Mouse (Mus musculus): ENCODE data around the gene Tmcc2. TPM values are rescaled to one million over a fixed set of nuclear protein-coding genes. Genes with fewer than 3 reads are reported as not detected.
A peak's percentile ranks its signal among the peaks of the same experiment; 100 is the strongest.

Tmcc2 gene
- total RNA-seq, 2 experiments from 2014 or later, result 2.9 to 5.5 TPM

DNA sequence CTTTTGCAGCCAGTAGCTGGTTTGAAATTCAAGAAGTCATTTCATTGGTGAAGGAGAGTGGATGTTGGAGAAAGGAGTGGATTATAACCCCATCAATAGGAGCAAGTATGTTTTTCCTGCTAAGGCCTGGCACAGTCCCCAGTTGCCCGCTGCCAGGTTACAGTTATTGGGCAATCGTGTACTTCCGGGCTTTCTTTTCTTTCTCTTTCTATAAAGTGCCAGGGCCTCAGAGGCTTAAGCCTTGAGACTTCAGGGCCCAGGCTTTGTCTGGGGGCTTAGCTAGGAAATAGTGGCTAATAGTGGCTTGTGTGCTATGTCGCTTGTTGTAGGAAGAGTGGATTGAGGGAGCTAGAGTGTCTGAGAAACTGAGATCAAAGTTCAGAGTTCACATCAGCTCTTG, 73.7 kb downstream of the Tmcc2 start:
- ATAC-seq (replicated peaks; ENCODE audit: poor library complexity), result no peak

DNA sequence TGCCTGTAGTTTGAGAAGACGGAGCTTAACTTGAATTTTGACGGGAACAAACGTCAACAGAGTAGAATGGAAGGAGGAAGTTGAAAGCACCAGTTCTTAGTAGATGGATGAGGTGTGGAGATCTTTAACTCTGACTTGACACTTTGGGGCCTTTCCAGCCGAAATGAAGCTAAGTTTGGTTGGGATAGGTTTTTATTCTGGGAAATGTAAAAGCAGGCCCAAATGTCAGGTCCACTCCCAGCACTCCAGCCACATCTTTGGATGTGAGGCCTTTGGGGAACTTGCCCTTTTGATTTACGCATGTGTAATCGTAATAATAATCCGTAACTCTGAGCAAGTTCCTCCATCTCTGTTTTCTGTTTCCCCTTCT, 74.5 kb downstream of the Tmcc2 start:
- no peak for ATAC-seq (replicated peaks; ENCODE audit: poor library complexity)

DNA sequence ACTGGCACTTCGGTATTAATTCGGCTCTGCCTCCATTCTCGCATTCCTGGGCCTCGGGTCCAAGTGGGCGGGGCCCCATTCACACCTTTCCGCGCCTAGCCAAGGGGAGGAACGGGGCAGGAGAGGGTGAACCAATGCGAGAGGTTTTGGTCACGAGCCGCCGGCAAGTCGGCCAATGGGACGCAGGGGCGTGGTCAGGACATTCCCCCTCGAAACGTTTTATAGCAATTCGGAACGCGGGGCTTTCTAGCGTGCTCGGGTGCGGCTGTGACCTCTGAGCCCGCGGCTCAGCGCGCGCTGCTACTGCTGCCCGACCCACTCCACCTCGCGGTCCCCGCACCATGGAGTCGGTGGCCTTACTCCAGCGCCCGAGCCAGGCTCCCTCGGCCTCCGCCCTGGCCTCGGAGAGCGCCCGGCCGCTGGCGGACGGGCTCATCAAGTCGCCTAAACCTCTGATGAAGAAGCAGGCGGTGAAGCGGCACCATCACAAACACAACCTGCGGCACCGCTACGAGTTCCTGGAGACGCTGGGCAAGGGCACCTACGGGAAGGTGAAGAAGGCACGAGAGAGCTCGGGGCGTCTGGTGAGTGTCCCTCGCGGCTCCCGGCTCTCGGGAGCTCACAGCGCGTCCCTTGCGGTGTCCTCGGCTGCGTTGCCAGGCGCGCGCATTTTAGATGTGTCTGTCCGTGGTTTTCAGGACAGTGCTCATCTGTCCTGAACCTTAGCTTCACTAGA, 75.0 kb downstream of the Tmcc2 start, which contains the start of gene Nuak2:
Nuak2 (plus strand) TSS at position 238 of the 736 bp plus-strand sequence.
- peak; percentile 54 for ATAC-seq (replicated peaks; ENCODE audit: poor library complexity)

DNA sequence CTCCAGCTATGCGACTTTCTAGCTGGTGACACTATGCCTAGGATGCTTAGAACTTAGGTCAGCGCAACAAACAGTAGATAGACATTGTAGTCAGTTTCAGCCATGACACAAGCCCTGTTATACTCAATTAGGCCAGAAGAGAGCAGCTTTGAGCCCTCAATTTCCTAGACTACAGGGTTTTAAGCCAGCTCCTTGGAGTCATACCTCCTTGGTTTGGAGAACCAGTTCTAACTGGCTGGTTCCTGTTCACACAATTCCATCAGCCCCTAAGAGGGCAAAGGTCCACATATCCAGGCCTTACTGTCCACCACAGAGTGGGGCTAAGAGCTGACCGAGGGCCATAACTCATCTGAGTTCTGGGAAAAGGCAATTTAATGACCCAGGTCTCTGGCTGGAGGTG, 78.4 kb downstream of the Tmcc2 start:
- peak; percentile 57 for ATAC-seq (replicated peaks; ENCODE audit: poor library complexity)

DNA sequence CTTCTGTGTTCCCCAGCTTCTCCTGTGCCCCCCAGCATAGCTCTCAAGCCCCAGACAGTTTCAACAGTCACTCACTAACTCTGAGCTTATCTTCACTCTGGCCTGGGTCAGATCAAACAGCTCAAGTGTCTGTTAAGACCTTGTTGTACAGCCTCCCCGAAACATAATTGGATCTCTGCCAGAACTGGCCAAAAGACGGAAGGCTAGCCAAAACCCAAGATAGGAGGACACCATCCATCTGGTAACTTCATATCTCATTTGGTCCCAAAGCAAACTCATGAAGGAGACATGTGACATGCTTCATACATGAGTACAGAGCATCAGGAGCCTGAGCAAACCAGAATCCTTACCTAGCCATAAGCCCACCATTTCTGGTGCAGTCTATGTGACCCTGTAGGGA, 79.0 kb downstream of the Tmcc2 start:
- ATAC-seq (replicated peaks; ENCODE audit: poor library complexity), result peak; percentile 20

DNA sequence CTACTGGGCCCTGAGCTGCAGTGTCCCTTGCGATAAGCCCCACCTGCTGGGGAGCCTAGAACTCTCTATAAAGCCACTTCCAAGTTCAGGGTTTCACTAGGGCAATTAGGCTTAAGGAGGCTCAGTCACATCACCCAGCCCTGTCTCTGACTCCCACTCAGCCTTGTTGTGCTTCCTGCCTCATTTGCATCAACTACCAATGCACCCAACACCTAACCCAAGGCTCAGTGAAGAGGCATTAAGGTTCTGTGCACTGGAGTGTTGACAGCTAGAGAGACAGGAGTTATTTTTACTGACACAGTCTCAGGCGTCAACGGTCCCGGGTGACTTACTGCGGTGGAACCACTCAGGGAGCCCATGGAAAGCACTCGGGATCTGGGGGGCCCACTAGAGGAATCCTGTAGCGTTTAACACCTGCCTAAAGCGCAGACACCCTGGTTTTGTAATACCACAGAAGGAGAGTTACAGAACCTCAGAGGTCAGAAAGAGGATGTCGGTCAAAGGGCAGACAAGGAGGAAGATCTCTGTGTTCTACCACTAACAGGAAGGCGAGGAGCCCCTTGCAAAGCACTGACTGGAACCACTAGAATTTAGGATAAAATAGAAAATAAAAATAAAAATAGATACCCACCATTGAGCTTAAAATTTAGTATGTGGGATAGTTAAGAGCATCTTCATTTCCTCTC, 79.8 kb downstream of the Tmcc2 start:
- ATAC-seq (replicated peaks; ENCODE audit: poor library complexity), result peak; percentile 15; the same call in 1 of the 2 replicates

DNA sequence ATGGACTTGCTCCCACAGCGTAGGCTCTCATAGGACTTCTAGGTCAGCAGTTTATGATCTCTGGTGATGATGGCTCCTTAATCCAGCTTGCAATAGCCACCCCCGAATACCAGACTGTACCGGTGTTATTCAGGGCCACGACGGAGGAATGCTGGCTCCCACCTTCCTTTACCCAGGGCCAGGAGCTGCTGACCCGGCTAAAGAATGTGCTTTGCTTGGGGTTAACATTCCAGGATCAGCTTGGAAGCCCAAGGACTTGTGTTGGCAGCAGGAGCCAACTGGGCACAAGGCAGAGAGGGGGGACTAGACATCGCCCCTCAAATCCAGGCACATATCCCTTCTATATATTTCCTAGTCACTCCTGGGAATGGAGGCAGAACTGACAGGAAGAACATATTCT, 80.3 kb downstream of the Tmcc2 start:
- ATAC-seq (replicated peaks; ENCODE audit: poor library complexity), result no peak

DNA sequence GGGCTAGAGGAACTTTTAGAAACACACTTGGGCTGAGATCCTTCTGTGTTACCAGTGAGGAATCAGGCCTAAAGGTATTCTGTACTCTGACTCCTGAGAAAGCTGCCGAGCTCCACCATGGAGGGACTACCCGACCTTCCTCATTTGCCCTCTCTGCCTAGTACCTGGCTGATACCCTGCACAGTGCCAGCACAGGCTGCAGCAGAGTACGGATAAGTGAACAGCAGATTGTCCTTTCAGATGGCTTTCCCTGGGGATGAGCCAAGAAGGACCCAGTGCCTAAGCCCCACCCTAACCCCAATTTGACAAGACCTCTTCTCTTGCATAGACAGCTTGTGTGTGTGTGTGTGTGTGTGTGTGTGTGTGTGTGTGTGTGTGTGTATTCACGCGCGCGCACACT, 82.4 kb downstream of the Tmcc2 start:
- ATAC-seq (replicated peaks; ENCODE audit: poor library complexity), result no peak

DNA sequence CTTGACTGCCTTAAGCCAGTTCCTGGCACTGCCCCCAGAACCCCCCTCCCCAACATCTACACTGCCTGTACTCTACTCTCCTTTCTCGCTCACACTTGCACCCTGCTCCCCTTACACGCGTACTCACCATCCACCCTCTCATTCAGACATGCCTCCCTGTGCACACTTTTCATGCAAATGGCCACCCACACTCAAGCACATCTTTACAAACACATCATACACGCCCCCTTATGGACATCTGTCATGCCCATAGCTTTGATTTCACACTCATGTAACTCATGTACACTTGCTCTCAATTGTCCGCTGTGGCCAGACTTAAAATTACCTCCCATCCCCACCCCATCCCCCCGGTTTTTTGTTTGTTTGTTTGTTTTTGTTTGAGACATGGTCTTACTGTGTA, 83.1 kb downstream of the Tmcc2 start:
- no peak for ATAC-seq (replicated peaks; ENCODE audit: poor library complexity)

DNA sequence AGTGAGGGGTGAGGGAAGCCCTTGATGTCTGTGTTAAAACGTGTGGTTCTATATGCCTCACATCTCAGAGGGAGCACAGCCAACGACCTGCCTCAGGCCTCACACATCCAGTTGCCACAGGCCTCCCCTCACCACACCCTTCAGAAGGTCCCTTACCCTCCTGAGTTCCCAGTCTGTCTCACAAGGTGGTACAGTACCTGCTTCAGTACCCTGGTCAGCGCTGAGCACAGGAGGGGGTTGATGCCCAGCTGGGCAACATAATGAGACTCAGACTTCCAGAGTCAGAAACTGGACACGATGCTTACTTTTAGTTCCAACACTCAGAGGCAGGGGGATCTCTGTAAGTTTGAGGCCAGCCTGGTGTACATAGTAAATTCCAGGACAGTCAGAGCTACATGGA, 84.3 kb downstream of the Tmcc2 start:
- ATAC-seq (replicated peaks; ENCODE audit: poor library complexity), result 0 out of 2 replicates have a peak, but pooled peaks have one; percentile 22

Other genes with a start within 250 kb of the Tmcc2 start
- not detected in 2 replicates for gene Lemd1, start 199.8 kb downstream of the Tmcc2 start, total RNA-seq (2015)
- gene Lemd1, start 199.8 kb downstream of the Tmcc2 start, total RNA-seq (2017), result not detected in 2 replicates
- gene AC124108.1, start 199.8 kb downstream of the Tmcc2 start, total RNA-seq (2015), result not detected in 2 replicates
- not detected in 2 replicates for gene AC124108.1, start 199.8 kb downstream of the Tmcc2 start, total RNA-seq (2017)
- gene Gm10188, start 161.5 kb downstream of the Tmcc2 start, total RNA-seq (2015), result not detected in 2 replicates
- gene Gm10188, start 161.5 kb downstream of the Tmcc2 start, total RNA-seq (2017), result not detected in 2 replicates
- gene Klhdc8a, start 92.7 kb downstream of the Tmcc2 start, total RNA-seq (2015), result not detected in 2 replicates
- gene Klhdc8a, start 92.7 kb downstream of the Tmcc2 start, total RNA-seq (2017), result not detected in 2 replicates
- gene Nuak2, start 75.2 kb downstream of the Tmcc2 start, total RNA-seq (2015), result 19.8 and 26.1 TPM in 2 replicates
- gene Nuak2, start 75.2 kb downstream of the Tmcc2 start, total RNA-seq (2017), result 14.5 and 20.2 TPM in 2 replicates
- 14.2 and 20.1 TPM in 2 replicates for gene Dstyk, start 26.3 kb upstream of the Tmcc2 start, total RNA-seq (2015)
- 16.0 and 22.3 TPM in 2 replicates for gene Dstyk, start 26.3 kb upstream of the Tmcc2 start, total RNA-seq (2017)
- gene Rbbp5, start 86.1 kb upstream of the Tmcc2 start, total RNA-seq (2015), result 47.7 and 50.0 TPM in 2 replicates
- 51.8 and 72.9 TPM in 2 replicates for gene Rbbp5, start 86.1 kb upstream of the Tmcc2 start, total RNA-seq (2017)
- gene Tmem81, start 114.9 kb upstream of the Tmcc2 start, total RNA-seq (2015), result 3.0 and 4.7 TPM in 2 replicates
- 4.3 and 4.9 TPM in 2 replicates for gene Tmem81, start 114.9 kb upstream of the Tmcc2 start, total RNA-seq (2017)
- gene Cntn2, start 152.0 kb upstream of the Tmcc2 start, total RNA-seq (2015), result not detected in 2 replicates
- gene Cntn2, start 152.0 kb upstream of the Tmcc2 start, total RNA-seq (2017), result not detected in 2 replicates

Data from megakaryocyte progenitor cell, adult 5-6 weeks (primary cell).